Mouse (Mus musculus) monocyte, adult 59 days (primary cell): Measurements from ENCODE around the gene Ldhal6b. TPM values are rescaled to one million over a fixed set of nuclear protein-coding genes. Genes with fewer than 3 reads are reported as not detected.

Source experiments
- total RNA-seq, 2 experiments: library from RNA; stranded (reverse); gene quantifications; one replicate each; pipeline ENCODE4 v1.2.4; 2023

Ldhal6b gene
- under 1 TPM; 0.34 to 0.49 TPM for total RNA-seq

DNA sequence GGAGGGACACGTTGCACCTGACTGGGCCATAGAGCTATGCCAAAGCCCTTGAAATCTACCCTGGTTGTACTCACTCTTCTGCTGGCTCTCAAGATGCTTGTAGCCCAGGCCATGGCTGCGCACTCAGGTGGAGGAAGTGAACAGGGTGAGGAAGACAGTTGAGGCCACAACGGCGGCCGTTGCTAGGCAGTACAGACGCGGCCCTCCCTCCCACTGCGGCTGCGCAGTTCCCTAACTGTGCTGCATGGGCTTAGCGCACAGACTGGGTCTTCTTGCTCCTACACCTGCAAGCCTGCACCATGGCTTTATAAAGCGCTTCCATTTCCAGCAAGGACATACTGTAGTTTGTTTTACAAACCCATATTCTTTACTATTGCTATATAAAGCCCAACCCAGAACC lies at the start of gene Ldhal6b:
Gene Ldhal6b (minus strand): TSS at position 223 of the 400 bp plus-strand sequence.

DNA sequence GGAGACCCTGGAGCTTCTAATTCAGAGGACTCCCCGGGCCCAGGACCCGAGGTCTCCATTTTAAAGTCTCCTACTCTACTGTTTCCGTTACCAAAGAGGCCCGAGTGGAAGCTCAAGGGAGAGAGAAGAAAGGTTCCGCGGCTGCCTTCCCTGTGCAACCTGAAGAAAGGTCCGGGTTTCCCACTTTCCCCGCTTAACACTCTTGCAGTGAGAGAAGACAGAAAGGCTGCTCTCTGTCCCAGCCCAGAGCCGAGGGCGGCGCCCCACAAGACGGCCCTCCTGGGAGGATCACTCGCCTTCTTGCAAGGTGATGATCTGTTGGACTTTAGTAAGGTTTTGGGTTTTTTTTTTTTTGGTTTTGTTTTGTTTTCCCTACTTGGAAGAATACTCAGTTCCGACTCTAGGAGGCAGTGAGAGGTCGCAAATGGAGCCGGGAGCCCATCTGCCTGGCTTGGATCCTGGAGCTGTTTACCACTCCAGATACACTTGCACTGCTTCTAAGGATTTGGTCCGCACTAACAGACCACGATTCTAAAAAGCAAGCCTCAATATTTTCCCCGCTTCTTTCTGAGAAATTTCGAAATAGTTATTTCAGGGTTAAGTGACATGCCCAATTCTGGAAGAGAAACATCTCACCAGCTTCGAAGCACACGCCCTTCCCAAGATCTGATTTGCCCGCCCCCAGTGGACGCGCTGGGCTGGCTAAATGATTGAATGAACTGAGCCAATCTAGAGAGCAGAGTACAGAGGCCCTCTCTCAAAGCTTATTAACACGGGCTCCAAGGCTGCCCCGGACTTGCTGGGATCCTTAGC lies 21.8 kb upstream of the Ldhal6b start, which contains the start of gene Tmem242:
Gene Tmem242 (minus strand): TSS at position 101 of the 813 bp plus-strand sequence.

Other genes starting within 250 kb of the Ldhal6b start
- gene Tmem242, start 21.5 kb upstream of the Ldhal6b start, total RNA-seq = 10 to 100 TPM; 27.7 to 38.3 TPM
- gene Zdhhc14, start 73.8 kb upstream of the Ldhal6b start, total RNA-seq = 1 to 10 TPM; 9.4 to 9.6 TPM